Mouse (Mus musculus) layer of hippocampus, adult 9-10 months (tissue): ENCODE data around the gene Ccr8.
"Not testable (repeated sequence)": the region's sequence is repeated elsewhere in the genome, so short reads cannot be mapped to it uniquely, and the experiment has no call there.

Source experiments
- DNase-seq: peaks from one replicate; pipeline ENCODE4 v3.0.0; 2022; ENCODE audit warnings: low spot score

The Ccr8 gene

DNA sequence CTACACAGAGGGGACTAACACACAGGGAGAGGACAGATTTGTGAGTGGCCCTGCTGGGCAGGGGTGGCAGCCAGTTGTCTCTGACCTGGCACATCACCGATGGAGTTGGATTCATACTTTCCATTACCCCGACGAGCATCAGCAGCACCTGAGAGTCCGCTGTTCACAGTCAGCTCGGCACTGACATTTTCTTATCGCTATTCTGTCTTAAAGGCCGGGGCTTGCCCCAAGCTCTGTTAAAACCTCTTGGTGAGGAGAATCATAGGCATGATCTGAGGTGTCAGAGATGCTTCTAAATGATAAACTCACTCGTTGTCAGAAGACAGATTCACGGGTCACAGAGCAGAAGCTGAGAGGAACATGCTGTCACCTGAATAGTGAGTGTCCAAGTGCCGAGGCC lies 828 bp upstream of the Ccr8 start:
- no peak for DNase-seq

DNA sequence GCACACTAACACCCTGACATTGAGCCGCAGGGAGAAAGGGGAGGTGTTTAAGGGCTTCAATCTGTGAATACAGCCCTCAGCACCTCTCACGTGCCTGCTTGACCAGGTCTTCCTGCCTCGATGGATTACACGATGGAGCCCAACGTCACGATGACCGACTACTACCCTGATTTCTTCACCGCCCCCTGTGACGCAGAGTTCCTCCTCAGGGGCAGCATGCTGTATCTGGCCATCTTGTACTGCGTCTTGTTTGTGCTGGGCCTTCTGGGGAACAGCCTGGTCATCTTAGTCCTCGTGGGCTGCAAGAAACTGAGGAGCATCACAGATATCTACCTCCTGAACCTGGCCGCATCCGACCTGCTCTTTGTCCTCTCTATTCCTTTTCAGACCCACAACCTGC lies 1.8 kb downstream of the Ccr8 start:
- DNase-seq, result no peak

DNA sequence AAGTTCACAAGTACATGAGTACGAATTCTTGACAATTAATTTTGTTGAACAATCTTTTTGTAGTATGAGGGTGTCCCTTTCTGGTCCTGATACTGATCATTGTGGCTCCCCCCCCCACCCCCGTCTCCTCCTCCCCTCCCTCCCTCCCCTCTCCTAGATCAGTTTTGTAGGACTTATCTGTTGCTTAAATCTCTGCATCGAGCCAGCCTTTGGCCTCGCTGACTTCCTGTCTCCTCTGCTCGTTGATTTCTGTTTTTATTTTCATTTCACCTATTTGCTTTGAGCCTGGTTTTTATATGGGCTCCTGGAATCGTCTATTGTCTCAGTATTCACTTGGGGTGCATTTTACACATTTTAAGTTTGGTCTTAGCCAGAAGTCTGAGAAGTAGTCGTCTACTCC lies 4.0 kb downstream of the Ccr8 start:
- no peak for DNase-seq

DNA sequence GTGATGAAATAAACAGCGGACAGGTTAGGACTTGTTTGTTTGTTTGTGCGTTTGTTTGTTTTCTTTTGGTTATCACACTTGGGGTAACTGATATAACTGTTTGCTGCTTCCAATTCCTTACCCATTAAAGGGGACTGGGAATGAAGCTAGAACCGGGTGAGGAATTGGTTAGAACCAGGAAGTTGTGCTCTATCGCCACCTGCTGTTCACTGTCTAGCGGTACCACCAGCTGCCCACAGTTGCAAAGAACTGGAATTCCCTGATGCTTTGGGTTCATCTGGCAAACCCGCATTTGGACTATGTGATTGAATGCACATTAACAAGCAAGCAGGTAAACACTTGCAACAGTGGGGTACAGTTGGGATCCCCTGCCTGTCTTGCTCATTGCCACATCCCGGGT lies 6.8 kb downstream of the Ccr8 start:
- DNase-seq, result peak; percentile 48

DNA sequence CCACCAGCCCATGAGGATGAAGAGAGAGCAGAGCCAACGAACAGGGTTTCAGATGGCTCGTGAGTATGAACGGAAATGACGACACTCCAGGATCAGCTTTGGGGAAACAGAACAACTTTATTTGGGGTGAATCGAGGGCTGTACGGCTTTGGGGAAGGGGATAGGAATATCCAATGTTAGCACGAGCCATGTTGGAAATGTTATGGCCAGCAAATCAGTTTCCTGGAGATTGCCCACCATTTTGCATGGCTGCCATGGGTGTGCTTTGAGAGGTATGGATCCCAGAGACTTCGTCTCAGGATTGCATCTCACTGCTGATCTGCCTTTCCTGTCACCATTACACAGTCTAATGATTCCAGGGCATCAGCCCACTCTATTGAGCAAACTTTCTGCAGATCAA lies 7.4 kb downstream of the Ccr8 start:
- no peak for DNase-seq

DNA sequence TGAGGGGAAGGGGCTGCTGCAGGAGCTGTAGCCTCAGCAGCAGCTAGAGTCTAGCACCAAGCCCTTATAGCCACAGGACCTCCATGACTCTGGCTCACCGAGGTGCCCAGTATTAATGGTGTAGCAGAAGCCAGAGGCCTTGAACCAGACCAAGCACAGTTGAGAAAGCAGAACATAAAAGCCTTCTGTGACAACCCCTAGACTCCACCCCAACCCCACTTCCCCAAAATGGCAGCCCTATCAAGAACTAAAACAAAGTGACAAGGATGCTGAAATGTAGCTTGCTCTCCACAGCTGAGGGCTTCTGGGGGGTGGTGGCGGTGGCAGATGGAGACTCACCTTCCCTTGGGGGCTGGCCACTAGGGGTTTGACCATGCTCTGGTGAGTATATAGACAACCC lies 9.3 kb downstream of the Ccr8 start:
- DNase-seq, result no peak

DNA sequence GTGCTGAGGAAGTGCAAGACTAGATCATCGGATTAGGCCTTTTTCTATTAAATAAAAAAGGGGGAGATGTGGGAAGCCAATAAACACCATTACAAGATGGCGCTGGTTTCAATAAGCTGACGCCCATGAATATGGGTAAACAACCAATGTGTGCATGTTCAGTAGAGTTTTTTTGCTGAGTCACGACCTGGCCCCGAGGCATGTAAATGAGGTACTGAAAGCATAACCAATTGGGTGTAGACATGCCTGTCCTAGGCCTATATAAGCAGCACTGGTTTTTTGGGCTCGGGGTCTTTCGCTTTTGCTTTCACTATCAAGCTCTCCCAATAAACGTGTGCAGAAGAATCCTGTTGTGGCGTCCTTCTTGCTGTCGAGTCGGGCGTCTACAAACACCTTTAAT lies 17.0 kb downstream of the Ccr8 start:
- DNase-seq, result not testable (repeated sequence)

DNA sequence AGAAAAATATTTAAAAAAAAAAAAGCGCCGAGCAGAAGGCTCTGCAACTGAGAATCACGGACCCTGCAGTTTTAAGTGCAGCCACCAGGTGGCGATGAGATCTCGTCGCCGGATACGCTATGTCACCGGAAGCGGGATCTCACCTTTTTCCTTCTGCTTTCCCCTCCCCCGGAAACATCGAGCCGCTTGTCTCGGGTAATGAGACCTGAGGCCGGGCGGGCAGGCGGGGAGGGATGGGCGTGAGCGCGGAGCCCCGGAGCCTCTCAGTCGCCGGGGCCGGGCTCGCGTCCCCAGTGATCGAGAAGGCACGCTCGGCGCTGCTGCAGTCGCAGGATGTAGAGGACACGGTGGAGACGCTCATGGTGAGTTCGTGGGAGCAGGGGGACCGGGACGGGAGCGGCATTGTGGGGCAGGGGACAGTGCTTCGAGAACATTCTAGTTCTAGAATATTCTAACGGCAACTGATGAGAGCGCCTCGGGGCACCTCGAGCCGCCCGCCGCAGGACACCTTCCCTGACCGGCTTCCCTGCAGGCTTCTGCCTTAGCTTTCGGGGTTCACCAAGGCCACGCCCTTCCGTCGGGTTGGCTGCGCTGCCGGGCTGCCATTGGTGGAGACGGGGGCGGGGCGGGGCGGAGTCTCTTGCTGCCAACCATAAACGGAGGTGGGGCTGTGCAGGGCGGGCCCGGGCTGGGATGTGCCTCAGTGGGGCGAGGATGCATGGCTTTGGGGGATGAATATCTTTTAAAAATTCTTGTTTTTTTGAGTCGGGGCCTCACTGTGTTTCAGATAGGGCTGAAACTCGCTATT lies 18.5 kb downstream of the Ccr8 start, which contains the start of gene Slc25a38:
TSS of gene Slc25a38 (plus strand) at position 164 of the 808 bp plus-strand sequence.
- peak; percentile 89 for DNase-seq

DNA sequence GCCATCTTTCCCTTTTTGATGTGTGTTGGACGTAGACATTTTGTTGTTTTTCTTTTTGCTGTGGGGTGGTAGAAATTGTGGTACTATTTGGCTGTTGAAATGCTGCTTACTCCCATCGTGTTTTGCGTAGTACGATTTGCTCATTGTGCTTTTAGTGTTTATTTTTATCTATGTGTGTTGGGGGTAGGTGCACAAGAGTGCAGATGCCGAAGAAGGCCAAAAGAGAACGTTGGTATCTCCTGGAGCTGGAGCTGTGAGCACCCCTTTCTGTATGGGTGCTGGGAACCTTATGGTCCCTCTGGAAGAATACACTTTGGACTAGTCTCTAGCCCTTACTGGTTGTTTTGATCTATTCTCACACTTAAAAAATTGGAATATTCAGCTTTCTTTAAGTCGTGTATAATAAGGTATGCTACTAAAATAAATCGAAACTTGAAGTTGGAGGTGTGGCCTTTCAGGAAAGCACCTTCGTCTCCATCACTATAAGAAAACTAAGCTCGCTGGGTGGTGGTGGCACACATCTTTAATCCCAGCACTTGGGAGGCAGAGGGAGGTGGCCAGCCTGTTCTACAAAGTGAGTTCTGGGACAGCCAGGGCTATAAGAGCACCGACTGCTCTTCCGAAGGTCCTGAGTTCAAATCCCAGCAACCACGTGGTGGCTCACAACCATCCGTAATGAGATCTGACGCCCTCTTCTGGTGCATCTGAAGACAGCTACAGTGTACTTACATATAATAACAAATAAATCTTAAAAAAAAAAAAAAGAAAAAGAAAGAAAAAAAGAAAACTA lies 19.4 kb downstream of the Ccr8 start:
- DNase-seq, result no peak

DNA sequence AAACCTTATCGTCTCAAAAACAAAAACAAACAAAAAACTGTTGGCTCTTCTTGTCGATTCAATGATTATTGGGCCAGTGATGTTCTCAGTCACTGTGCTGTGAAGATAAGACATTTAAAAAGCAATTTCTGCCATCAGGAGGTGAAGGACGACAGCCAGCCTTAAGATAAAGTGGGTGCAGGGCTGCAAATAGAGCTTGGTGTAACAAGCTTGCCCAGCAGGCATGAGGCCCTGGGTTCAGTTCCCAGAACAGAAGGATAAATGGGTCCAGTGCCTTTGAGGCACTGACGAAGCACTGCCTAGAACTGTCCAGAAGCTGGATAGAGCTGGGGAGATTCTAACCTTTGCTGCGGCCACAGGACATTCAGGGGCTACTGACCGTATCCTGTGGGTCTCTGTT lies 20.6 kb downstream of the Ccr8 start:
- DNase-seq, result no peak

DNA sequence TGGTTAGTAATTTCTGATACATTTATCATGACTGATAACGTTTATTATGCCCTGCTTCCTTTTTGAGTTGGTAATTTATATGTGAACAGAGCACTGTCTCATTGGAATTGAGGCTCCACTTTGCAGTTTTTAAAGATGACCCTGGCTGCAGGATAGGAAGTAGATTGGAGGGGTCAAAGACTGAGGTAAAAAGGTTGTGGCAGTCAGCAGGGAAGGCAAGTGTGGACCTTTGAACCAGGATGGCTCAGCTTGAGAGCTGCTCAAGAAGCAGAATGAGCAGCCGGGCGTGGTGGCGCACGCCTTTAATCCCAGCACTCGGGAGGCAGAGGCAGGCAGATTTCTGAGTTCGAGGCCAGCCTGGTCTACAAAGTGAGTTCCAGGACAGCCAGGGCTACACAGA lies 21.5 kb downstream of the Ccr8 start:
- DNase-seq, result no peak

DNA sequence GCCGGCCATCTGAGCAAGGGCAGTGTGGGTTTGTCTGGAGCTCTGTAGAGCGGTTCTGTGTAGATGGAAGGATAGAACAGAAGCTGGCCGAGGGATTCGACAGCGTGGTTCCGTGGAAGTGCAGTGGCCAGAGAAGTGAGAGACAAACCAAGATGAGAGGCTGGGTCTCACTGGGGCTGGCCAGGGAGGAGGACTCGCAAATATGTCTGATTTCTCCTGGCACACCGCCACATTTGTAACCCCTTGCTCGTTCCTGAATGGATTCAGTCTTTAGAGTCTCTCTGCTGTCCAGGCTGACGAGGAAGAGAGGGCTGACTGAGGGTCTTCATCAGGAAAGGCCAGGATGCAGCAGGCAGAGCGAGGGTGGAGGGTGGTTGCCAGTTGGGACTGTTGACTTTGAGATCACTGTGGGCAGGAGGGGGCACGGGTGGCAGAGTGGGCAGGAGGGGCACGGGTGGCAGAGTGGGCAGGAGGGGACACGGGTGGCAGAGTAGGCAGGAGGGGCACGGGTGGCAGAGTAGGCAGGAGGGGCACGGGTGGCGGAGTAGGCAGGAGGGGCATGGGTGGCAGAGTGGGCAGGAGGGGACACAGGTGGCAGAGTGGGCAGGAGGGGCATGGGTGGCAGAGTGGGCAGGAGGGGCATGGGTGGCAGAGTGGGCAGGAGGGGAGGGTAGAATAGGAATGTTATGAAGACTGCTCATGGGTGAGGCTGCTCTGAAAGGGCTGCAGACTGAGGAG lies 22.3 kb downstream of the Ccr8 start:
- no peak for DNase-seq

DNA sequence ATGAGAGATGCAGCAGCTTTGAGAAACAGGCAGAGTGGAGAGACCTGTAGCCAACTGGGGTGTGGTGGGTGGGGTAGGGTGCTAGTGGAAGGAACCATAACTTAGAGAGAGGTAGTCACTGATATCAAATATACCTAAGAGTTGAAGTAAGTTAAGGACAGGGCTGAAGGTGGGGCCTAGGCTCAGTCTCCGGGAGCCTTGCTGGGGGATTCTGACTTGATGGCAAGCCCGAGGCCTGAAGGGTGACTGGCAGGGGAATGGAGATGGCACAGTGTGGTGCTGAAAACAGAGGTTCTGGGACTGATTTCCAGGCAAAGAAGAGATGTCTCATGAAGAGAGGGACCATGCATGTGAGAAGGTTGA lies 22.9 kb downstream of the Ccr8 start:
- DNase-seq, result no peak

DNA sequence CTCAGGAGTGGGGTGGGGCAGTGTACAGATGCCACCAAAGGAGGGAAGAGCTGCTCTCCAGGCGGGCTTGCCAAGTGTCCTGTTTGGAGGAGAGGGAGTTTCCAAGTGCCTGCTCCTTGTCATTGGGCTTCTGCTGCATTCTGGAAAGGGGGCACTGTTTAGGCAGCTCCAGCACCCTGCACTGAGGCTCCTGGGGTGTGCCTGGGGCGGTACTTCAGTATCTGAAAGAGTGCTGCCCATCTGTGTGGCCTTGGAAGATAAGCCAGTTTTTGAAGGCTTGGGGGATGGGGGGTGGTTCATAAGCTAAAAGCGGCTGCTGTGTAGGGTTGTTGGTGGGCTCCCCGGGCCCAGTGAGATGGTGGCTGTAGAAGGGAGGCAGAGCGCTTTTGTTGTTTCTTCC lies 23.7 kb downstream of the Ccr8 start:
- DNase-seq, result no peak

DNA sequence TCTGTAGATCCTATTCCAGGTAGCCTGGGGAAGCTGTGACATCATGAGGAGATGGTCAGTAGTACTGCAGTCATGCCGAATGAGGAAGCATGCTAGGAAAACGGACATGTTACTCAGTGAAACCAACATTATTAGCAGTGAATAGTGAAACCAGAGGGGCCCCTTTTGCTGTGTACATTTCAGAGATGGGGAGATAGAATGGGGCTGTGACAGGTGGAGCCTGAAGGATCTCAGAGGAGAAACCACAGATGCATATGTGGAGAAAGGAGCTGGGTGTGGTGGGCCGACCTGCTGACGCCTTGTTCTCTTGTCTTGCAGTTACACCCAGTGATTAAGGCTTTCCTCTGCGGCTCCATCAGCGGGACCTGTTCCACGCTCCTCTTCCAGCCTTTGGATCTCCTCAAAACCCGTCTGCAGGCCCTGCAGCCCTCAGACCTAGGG lies 24.3 kb downstream of the Ccr8 start:
- DNase-seq, result no peak

DNA sequence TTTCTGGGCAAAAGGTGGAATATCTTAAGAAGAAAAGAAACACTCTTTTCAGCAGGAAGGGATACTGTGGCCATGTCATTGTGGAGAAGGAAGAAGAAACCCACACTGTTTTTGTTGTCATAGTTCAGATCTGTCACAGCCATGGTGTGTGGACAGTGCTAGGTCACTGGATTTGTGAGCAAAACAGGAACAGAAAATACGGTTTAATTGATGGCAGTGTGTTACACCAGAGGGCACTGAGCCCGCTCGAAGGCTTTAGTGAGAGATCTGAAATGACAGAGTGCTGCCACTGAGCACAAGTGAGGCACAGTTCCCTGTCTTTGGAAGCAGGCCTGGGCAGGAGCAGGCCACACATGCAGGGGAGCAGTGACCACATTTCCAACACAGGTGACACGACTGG lies 26.3 kb downstream of the Ccr8 start:
- no peak for DNase-seq

DNA sequence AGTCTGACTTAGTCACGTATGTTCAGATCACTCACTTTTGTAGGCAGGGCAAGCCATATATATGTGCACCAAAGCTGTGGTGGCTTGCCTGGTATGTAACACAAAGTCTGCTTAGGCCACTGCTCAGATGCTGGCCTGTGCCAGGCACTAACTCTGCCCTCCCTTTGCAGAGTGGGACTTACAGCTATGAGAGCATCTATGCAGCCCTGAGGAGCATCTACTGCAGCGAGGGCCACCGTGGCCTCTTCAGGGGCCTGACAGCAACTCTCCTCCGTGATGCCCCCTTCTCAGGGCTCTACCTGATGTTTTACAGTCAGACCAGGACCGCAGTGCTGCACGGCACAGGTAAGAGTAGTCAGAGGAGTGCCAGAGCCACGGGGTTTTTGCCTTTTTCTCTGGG lies 28.6 kb downstream of the Ccr8 start:
- no peak for DNase-seq

DNA sequence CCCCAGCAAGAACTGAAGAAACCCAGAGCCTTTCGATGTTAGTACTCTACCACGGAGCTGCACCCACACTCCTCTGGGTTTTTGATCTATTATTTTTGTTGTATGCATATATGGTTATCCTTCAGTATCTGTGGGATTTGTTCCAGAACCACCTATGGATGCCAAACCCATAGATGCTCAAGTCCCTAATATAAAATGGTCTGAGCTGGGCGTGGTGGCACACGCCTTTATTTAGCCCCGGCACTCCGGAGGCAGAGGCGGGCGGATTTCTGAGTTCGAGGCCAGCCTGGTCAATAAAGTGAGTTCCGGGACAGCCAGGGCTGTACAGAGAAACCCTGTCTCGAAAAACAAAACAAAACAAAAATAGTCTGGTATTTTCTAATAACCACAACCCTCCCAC lies 35.0 kb downstream of the Ccr8 start:
- DNase-seq, result no peak

DNA sequence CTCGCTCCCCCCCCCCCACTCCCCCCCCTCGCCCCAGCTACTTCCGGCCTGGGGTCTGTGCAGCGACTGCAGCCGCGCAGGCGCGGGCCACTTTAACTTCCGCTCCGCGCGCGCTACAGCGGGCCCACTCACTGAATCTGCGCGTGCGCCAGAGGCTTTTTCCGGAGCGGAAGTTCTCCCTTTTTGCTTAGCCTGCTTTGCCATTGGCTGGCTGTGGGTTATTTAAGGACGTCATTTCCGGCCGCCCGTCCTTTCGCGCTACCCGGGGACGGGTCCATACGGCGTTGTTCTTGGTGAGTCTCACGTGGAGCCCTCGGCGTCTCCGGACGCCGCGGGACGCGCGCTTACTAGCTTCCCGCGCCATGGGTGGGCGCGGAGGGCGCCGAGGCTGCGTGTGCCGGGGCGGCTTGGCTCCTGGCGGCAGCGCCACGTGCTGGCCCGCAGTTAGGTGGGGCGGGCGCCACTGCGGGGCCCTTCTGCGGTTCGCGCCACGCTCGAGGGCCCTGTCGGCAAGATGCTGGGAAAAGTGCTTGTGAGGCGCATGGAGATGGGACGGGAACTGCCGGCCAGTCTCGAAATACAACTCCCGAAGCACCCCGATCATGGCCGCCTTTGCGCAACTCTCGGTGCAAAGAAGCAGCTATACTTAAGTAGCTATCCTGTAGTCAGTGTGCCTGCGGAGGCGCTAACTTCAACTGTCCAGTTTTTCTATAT lies 35.8 kb downstream of the Ccr8 start, which contains the start of gene Rpsa:
TSS of gene Rpsa (plus strand) at position 152 of the 714 bp plus-strand sequence.
- DNase-seq, result peak; percentile 90

DNA sequence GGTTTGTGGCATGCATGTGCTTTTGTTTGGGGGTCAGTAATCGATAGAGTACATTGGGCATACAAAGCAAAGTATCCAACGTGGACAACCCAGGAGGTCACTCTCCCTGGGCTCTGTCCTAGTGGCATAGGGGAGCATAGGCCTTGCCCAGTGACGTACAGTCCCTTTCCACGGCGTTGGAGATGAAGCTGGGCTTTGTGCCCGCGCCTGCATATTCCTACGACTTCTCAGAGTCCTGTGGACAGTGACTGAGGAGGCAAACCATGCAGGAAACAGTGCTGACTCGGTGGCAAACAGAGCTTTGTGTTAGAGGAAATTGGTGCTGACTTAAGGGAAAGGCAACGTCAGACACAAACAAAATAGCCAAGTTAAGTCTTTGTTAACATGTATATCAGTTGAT lies 37.4 kb downstream of the Ccr8 start:
- DNase-seq, result no peak

DNA sequence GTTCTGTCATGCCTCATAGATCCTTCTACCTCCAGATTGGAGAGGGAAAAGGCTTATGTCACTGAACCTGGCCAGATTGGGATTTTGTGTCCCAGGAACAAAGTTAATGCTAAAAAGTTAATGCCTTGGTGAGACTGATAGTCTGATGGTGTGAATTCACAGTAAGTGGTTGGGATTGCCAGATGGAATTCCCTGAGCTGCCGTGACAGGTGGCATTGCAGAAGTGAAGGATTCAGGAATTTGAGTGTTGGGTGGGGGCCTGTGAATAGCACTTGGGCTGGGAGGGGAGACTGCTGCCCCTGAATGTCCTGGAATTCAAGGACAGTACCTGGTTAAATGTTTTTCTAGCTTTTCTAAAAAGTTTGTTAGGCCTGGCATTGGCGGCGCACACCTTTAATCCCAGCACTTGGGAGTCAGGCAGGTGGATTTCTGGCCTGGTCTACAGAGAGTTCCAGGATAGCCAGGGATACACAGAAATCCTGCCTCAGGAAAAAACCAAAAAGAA lies 39.9 kb downstream of the Ccr8 start:
- no peak for DNase-seq
